Mouse (Mus musculus): ENCODE data around the gene Palld.

DNA sequence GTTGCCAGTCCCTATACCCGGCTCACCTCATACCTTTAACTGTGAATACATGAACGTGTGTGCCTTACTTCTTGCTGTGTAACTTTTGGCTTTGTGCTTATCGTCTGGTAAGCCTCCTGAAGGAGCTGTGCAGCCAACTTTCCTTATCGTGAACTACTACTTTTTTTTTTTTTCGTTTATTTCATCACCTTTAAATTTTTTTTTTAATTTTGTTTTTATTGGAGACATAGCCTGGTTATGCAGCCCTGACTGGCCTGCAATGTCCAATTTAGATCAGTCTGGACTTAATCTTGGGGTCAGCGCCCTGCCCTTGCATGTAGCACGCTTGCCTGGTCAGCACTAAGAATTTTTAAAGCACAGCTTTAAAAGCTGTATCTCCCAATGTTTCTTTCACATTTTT, 291.4 kb downstream of the Palld start:
- no peak for TF ChIP-seq GATA1 (IDR thresholded peaks at IDR 0.05; ENCODE audit: borderline replicate concordance, low read length)
- TF ChIP-seq FLI1 (IDR thresholded peaks at IDR 0.05; ENCODE audit: low read length): no peak
